Mouse (Mus musculus) hindbrain, embryonic 11.5 days (tissue): ENCODE data around the gene Slc22a4. TPM values are rescaled to one million over a fixed set of nuclear protein-coding genes. Genes with fewer than 3 reads are reported as not detected.
"Not testable (repeated sequence)": the region's sequence is repeated elsewhere in the genome, so short reads cannot be mapped to it uniquely, and the experiment has no call there.

Experiments used
- ATAC-seq: fragments of 200-750 bp; cut with Nextera tagmentation; 2 replicates; pipeline ENCODE4 v1.8.0; 2017; ENCODE audit warnings: mild to moderate bottlenecking, moderate TSS enrichment, moderate library complexity; ENCODE audit not compliant: low FRiP score
- DNase-seq: peaks from one replicate; pipeline ENCODE4 v3.0.0-alpha.2; 2015; ENCODE audit warnings: low spot score
- H3K27ac ChIP-seq: fragments of 300-500 bp; sonication (generic); 2 replicates; pipeline ENCODE4 v1.5.1; 2014; ENCODE audit warnings: mild to moderate bottlenecking, low read depth, low read length
- H3K27me3 ChIP-seq: fragments of 300-500 bp; sonication (generic); 2 replicates; pipeline ENCODE4 v1.6.1; 2014; ENCODE audit warnings: mild to moderate bottlenecking, low read length, moderate library complexity, mixed read lengths; ENCODE audit not compliant: control insufficient read depth, insufficient read depth
- H3K36me3 ChIP-seq: fragments of 300-500 bp; sonication (generic); 2 replicates; pipeline ENCODE4 v1.6.1; 2014; ENCODE audit warnings: mild to moderate bottlenecking, low read length, moderate library complexity, mixed read lengths; ENCODE audit not compliant: control insufficient read depth, insufficient read depth
- H3K4me1 ChIP-seq: fragments of 300-500 bp; sonication (generic); replicated peaks from 2 replicates; pipeline ENCODE4 v1.6.1; 2014; ENCODE audit warnings: low read length, mixed read lengths; ENCODE audit not compliant: control insufficient read depth, insufficient read depth
- H3K4me2 ChIP-seq: fragments of 300-500 bp; sonication (generic); replicated peaks from 2 replicates; pipeline ENCODE4 v1.6.1; 2014; ENCODE audit warnings: mild to moderate bottlenecking, low read depth, low read length
- H3K4me3 ChIP-seq: fragments of 300-500 bp; sonication (generic); 2 replicates; pipeline ENCODE4 v1.5.1; 2014; ENCODE audit warnings: low read depth, low read length
- H3K9ac ChIP-seq: fragments of 300-500 bp; sonication (generic); 2 replicates; pipeline ENCODE4 v1.6.1; 2014; ENCODE audit warnings: low read depth, low read length
- H3K9me3 ChIP-seq: fragments of 300-500 bp; sonication (generic); 2 replicates; pipeline ENCODE4 v1.6.1; 2016; ENCODE audit warnings: low read length; ENCODE audit not compliant: control insufficient read depth
- WGBS: fragments of 180-500 bp; shearing (Covaris S2); extraction: QIAGEN DNeasy Blood & Tissue Kit; methylation state at CpG from one replicate; pipeline ENCODE4 v1.1.7; 2014; 5-methylcytosine and 5-hydroxymethylcytosine counted together
- polyA plus RNA-seq: library from polyadenylated mRNA; unstranded; fragments of >200 nt; fragmentation: Nextera tagmentation; extraction: Ambion mirVana; gene quantifications from 2 replicates; pipeline ENCODE4 v1.2.1, GENCODE M21; 2014

Slc22a4 gene
- polyA plus RNA-seq, 1 experiment from 2014 or later = 1.2 TPM

- no peak overlapping the region for H3K4me2 ChIP-seq
- DNase-seq = no peak
These were observed 23.3 kb upstream of the Slc22a4 start for GRCm38 (mm10) chr11:54051161-54051560.

GRCm38 (mm10) chr11:54050205-54050604 is 22.3 kb upstream of the Slc22a4 start:
- ATAC-seq = no peak
- Histone ChIP-seq H3K4me3 (no peak overlapping the region), H3K9me3 (no peaks in the 10 kb centered on the region), H3K36me3 (no peaks in the 10 kb centered on the region), H3K4me2 (no peak overlapping the region), H3K9ac (no peak overlapping the region), H3K27ac (no peak overlapping the region), H3K4me1 (no peaks in the 10 kb centered on the region), H3K27me3 (no peaks in the 10 kb centered on the region)
- no peak for DNase-seq
- WGBS = 83% methylated on average over 2 of the region's 2 CpGs

More at GRCm38 (mm10) chr11:54051161-54051560, 23.3 kb upstream of the Slc22a4 start:
- Histone ChIP-seq H3K4me1 (0 out of 2 replicates have a peak, but pooled peaks cover 2% of the 10 kb centered on the region), H3K36me3 (no peaks in the 10 kb centered on the region), H3K4me3 (no peak overlapping the region), H3K9ac (no peak overlapping the region), H3K27me3 (no peaks in the 10 kb centered on the region), H3K27ac (no peak overlapping the region), H3K9me3 (no peaks in the 10 kb centered on the region)
- WGBS = 85% methylated on average over 7 of the region's 7 CpGs
- no peak for ATAC-seq

GRCm38 (mm10) chr11:54040676-54041075 is 12.8 kb upstream of the Slc22a4 start:
- Histone ChIP-seq H3K9ac (no peak overlapping the region), H3K27me3 (no peaks in the 10 kb centered on the region), H3K27ac (no peak overlapping the region), H3K36me3 (no peaks in the 10 kb centered on the region), H3K4me2 (no peak overlapping the region), H3K4me1 (no peaks in the 10 kb centered on the region), H3K9me3 (no peaks in the 10 kb centered on the region), H3K4me3 (no peak overlapping the region)
- WGBS = 98% methylated on average over 6 of the region's 6 CpGs
- ATAC-seq (no peak), DNase-seq (no peak)

- not testable (repeated sequence) for H3K27me3 ChIP-seq, DNase-seq, H3K4me1 ChIP-seq, H3K4me3 ChIP-seq, H3K9ac ChIP-seq, H3K36me3 ChIP-seq, H3K9me3 ChIP-seq, H3K4me2 ChIP-seq, ATAC-seq, H3K27ac ChIP-seq
- WGBS = 100% methylated on average over 1 of the region's 3 CpGs
These were observed 5.0 kb upstream of the Slc22a4 start for GRCm38 (mm10) chr11:54032872-54033271.

- Histone ChIP-seq H3K27ac (no peak overlapping the region), H3K4me1 (peaks cover 2% of the 10 kb centered on the region; the same call in 1 of the 2 replicates), H3K36me3 (no peaks in the 10 kb centered on the region), H3K27me3 (peaks cover 17% of the 10 kb centered on the region), H3K9me3 (no peaks in the 10 kb centered on the region), H3K4me3 (no peak overlapping the region), H3K9ac (no peak overlapping the region), H3K4me2 (peak overlapping the region; percentile 93; the same call in 1 of the 2 replicates)
- WGBS = 83% methylated on average over 4 of the region's 4 CpGs
- no peak for ATAC-seq
- DNase-seq = no peak
These were observed 1.1 kb upstream of the Slc22a4 start for GRCm38 (mm10) chr11:54028997-54029396.

- Histone ChIP-seq H3K27ac (no peak overlapping the region), H3K4me1 (peaks cover 2% of the 10 kb centered on the region; the same call in 1 of the 2 replicates), H3K27me3 (peaks cover 17% of the 10 kb centered on the region), H3K36me3 (no peaks in the 10 kb centered on the region), H3K4me2 (peak overlapping the region; percentile 93), H3K4me3 (peak overlapping the region; percentile 49), H3K9me3 (no peaks in the 10 kb centered on the region), H3K9ac (peak overlapping the region; percentile 74)
- 0 out of 2 replicates have a peak, but pooled peaks have one; percentile 14 for ATAC-seq
- 17% methylated on average over 31 of the region's 31 CpGs for WGBS
- DNase-seq = no peak
These were observed 503 bp downstream of the Slc22a4 start for GRCm38 (mm10) chr11:54027131-54028043.

- Histone ChIP-seq H3K27ac (no peak overlapping the region), H3K4me1 (peaks cover 2% of the 10 kb centered on the region; the same call in 1 of the 2 replicates), H3K9ac (no peak overlapping the region), H3K27me3 (peaks cover 17% of the 10 kb centered on the region), H3K4me2 (no peak overlapping the region), H3K4me3 (no peak overlapping the region), H3K9me3 (no peaks in the 10 kb centered on the region), H3K36me3 (no peaks in the 10 kb centered on the region)
- DNase-seq (no peak), ATAC-seq (no peak)
- 77% methylated on average over 1 of the region's 1 CpGs for WGBS
These were observed 1.3 kb downstream of the Slc22a4 start for GRCm38 (mm10) chr11:54026491-54027041.

GRCm38 (mm10) chr11:54021396-54022093 is 6.3 kb downstream of the Slc22a4 start:
- Histone ChIP-seq H3K9me3 (no peaks in the 10 kb centered on the region), H3K36me3 (no peaks in the 10 kb centered on the region), H3K4me3 (no peak overlapping the region), H3K27me3 (no peaks in the 10 kb centered on the region), H3K4me2 (no peak overlapping the region), H3K9ac (no peak overlapping the region), H3K27ac (no peak overlapping the region), H3K4me1 (no peaks in the 10 kb centered on the region)
- 94% methylated on average over 5 of the region's 5 CpGs for WGBS
- ATAC-seq (no peak), DNase-seq (no peak)
